Mouse (Mus musculus): Measurements from ENCODE around the gene Gm20479.

Gene Gm20479

DNA sequence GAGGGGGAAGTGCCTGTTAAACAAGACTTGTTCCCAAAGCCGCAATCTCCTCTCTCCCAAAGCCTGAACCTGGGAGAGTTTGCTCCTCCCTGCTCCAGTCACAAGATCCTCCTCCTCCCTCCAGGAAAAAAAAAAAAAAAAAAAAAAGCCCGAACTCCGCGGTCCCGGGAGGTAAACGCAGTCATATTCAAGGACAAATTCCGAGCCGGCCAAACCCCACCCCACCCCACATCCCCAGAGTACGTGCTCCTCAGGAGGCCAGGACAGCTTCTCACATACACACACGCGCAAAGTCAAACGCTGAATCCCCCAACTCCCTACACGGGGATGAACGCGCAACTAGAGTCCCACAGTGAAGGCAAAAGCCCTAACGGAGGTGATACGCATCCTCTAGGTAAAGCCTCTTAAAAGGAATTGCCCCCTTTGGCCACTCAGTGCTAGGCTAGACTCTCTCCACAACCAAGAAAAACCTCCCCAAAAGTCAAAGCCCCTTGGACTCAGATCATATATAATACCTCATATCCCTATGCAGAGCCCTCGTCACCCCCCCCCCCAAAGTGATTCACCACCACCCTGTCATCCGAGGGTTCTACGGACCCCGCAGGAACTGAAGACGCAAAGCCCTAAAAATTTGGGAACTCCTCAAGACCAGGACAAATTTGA, 38.4 kb upstream of the Gm20479 start:
- no peaks in the 10 kb centered on the region for H3K9me3 ChIP-seq (ENCODE audit: low read length)
- peak overlapping the region; percentile 80 for H3K4me3 ChIP-seq (replicated peaks; ENCODE audit: low read length)
- H3K36me3 ChIP-seq (ENCODE audit: insufficient read depth, low read length) = peaks cover 26% of the 10 kb centered on the region

DNA sequence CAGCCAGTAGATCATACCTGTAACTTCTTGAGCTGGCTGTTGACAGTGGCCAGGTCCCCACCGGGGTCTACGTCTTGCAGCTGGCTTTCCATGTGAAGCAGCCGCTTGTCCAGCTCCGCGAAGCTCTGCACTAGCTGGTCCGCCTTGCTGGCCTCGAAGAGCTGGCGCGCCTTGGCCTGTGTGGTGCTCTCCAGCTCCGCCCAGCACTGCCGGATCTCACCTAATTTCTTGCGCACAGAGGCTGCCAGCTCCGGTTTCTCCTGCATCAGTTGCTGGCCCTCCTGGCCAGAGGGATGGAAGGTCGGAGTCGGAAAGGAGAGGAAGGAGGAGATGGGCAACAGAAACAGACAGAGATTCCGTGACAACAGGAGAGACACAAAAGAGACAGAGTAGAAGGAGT, 34.2 kb upstream of the Gm20479 start:
- no peaks in the 10 kb centered on the region for H3K9me3 ChIP-seq (ENCODE audit: low read length)
- TF ChIP-seq POU5F1 (IDR thresholded peaks at IDR 0.05; ENCODE audit: borderline replicate concordance, low read length) (no peak), NANOG (IDR thresholded peaks at IDR 0.05; ENCODE audit: borderline replicate concordance, low read length) (no peak), CTCF (conservative IDR thresholded peaks at IDR 0.05; ENCODE audit: low read length) (no peak)
- peak overlapping the region; percentile 14; the same call in 1 of the 2 replicates for H3K4me3 ChIP-seq (replicated peaks; ENCODE audit: low read length)
- peaks cover 37% of the 10 kb centered on the region for H3K4me1 ChIP-seq (replicated peaks; ENCODE audit: low read depth, low read length)
- H3K27me3 ChIP-seq (ENCODE audit: insufficient read depth, low read length) = no peaks in the 10 kb centered on the region
- peaks cover 31% of the 10 kb centered on the region for H3K36me3 ChIP-seq (ENCODE audit: insufficient read depth, low read length)

More for the DNA sequence above, 38.4 kb upstream of the Gm20479 start:
- H3K4me1 ChIP-seq (replicated peaks; ENCODE audit: low read depth, low read length) = peaks cover 67% of the 10 kb centered on the region
- H3K27me3 ChIP-seq (ENCODE audit: insufficient read depth, low read length) = no peaks in the 10 kb centered on the region
- TF ChIP-seq NANOG (IDR thresholded peaks at IDR 0.05; ENCODE audit: borderline replicate concordance, low read length) (no peak), POU5F1 (IDR thresholded peaks at IDR 0.05; ENCODE audit: borderline replicate concordance, low read length) (no peak), CTCF (conservative IDR thresholded peaks at IDR 0.05; ENCODE audit: low read length) (no peak)

DNA sequence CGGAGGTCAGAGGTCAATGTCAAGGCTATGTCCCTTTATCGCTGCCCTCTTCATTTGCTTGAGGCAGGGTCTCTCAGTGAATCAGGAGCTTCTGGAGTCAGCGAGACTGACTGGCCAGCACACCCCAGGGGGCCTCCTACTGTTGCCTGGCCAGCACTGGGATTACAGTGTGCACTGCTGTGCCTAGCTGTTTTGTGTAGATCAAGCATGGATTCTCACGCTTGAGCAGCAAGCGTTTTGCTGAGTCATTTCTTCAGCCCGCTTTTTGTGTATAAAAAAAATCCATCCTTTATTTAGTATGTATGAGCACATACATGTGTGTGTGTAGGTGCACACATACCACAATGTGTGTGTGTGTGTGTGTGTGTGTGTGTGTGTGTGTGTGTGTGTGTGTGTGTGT, 32.0 kb upstream of the Gm20479 start:
- no peak overlapping the region for H3K4me3 ChIP-seq (replicated peaks; ENCODE audit: low read length)
- no peaks in the 10 kb centered on the region for H3K9me3 ChIP-seq (ENCODE audit: low read length)
- TF ChIP-seq NANOG (IDR thresholded peaks at IDR 0.05; ENCODE audit: borderline replicate concordance, low read length) (no peak), POU5F1 (IDR thresholded peaks at IDR 0.05; ENCODE audit: borderline replicate concordance, low read length) (no peak), CTCF (conservative IDR thresholded peaks at IDR 0.05; ENCODE audit: low read length) (no peak)
- H3K36me3 ChIP-seq (ENCODE audit: insufficient read depth, low read length) = peaks cover 32% of the 10 kb centered on the region
- H3K27me3 ChIP-seq (ENCODE audit: insufficient read depth, low read length) = no peaks in the 10 kb centered on the region
- H3K4me1 ChIP-seq (replicated peaks; ENCODE audit: low read depth, low read length) = peaks cover 40% of the 10 kb centered on the region

DNA sequence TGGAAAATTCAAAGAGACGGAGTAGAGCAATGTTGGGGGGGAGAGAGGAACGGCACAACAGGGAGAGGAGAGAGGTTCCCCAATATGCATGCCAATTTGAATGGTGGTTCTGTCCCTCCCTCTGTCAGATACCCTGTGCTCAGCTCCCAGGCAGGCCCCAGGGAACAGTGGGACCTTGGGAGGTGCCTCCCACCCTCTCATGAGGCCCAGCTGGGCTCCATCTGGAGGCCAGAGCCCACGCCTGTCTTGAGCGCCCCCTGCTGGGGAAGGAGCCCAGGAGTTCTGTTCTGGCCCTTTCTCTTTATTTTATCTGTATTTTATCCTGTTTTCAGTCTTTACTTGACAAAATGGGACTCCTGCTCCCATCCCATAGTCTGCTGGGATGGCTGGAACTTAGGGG, 27.5 kb upstream of the Gm20479 start:
- Histone ChIP-seq H3K9me3 (ENCODE audit: low read length) (no peaks in the 10 kb centered on the region), H3K36me3 (ENCODE audit: insufficient read depth, low read length) (peaks cover 18% of the 10 kb centered on the region), H3K4me3 (replicated peaks; ENCODE audit: low read length) (no peak overlapping the region), H3K4me1 (replicated peaks; ENCODE audit: low read depth, low read length) (peaks cover 66% of the 10 kb centered on the region), H3K27me3 (ENCODE audit: insufficient read depth, low read length) (no peaks in the 10 kb centered on the region)
- peak; percentile 87 for TF ChIP-seq CTCF (conservative IDR thresholded peaks at IDR 0.05; ENCODE audit: low read length)
- no peak for TF ChIP-seq POU5F1 (IDR thresholded peaks at IDR 0.05; ENCODE audit: borderline replicate concordance, low read length)
- no peak for TF ChIP-seq NANOG (IDR thresholded peaks at IDR 0.05; ENCODE audit: borderline replicate concordance, low read length)

DNA sequence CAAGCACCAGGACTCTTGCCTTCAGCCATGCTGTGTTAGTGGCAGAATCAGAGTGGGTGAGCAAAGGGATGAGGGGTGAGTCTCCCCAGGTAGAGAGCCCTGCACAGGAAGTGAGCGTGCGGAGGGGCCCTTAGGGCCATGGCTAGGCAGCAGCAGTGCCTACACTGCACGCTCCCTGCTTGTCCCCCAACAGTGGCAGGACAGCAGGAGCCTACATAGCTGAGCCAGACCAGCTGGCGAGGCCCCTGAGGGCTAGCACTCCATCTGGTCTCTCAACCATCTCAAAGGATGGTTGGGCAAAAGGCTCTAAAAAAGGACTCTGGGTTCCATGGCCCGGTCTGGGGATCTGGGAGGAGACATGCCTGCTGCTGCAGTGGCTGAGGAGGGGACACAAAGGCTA, 26.9 kb upstream of the Gm20479 start:
- Histone ChIP-seq H3K9me3 (ENCODE audit: low read length) (no peaks in the 10 kb centered on the region), H3K27me3 (ENCODE audit: insufficient read depth, low read length) (no peaks in the 10 kb centered on the region), H3K4me3 (replicated peaks; ENCODE audit: low read length) (peak overlapping the region; percentile 13), H3K4me1 (replicated peaks; ENCODE audit: low read depth, low read length) (peaks cover 69% of the 10 kb centered on the region), H3K36me3 (ENCODE audit: insufficient read depth, low read length) (peaks cover 24% of the 10 kb centered on the region)
- TF ChIP-seq POU5F1 (IDR thresholded peaks at IDR 0.05; ENCODE audit: borderline replicate concordance, low read length) = no peak
- TF ChIP-seq CTCF (conservative IDR thresholded peaks at IDR 0.05; ENCODE audit: low read length) = no peak
- TF ChIP-seq NANOG (IDR thresholded peaks at IDR 0.05; ENCODE audit: borderline replicate concordance, low read length) = no peak

DNA sequence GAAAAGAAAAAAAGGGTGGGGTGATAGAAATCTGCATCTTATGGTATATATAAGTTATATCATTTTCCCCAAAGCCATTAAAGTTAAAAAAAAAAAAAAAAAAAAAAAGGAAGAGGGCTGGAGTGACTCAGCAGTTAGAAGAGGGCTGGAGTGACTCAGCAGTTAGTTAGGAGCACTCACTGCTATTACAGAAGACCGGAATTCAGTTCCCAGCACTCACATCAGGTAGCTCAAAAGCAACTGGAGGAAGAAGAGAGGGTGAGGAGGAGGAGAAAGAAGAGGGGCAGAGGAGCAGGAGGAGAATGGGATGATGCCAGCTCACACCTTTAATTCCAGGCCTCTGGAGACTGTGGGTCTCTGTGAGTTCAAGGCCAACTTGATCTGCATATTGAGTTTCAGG, 26.0 kb upstream of the Gm20479 start:
- TF ChIP-seq NANOG (IDR thresholded peaks at IDR 0.05; ENCODE audit: borderline replicate concordance, low read length) (no peak), CTCF (conservative IDR thresholded peaks at IDR 0.05; ENCODE audit: low read length) (no peak), POU5F1 (IDR thresholded peaks at IDR 0.05; ENCODE audit: borderline replicate concordance, low read length) (no peak)
- no peak overlapping the region for H3K4me3 ChIP-seq (replicated peaks; ENCODE audit: low read length)
- no peaks in the 10 kb centered on the region for H3K9me3 ChIP-seq (ENCODE audit: low read length)
- peaks cover 76% of the 10 kb centered on the region for H3K4me1 ChIP-seq (replicated peaks; ENCODE audit: low read depth, low read length)
- peaks cover 27% of the 10 kb centered on the region for H3K36me3 ChIP-seq (ENCODE audit: insufficient read depth, low read length)
- H3K27me3 ChIP-seq (ENCODE audit: insufficient read depth, low read length) = no peaks in the 10 kb centered on the region

DNA sequence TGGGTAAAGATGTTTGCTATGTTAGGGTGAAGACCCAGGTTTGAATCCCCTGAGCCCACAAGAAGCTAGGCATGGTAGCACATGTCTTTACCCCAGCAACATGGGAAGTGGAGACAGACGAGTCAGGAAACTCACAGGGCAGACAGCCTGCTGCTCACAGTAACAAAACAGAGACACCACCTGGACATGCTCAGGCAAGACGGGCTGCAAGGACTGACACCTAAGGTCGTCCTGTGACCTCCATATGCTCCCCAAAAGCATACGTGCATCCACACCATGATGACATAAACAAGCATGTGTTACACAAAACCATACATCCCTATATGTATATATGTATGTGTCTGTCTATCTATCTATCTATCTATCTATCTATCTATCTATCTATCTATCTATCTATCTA, 24.3 kb upstream of the Gm20479 start:
- Histone ChIP-seq H3K9me3 (ENCODE audit: low read length) (no peaks in the 10 kb centered on the region), H3K27me3 (ENCODE audit: insufficient read depth, low read length) (no peaks in the 10 kb centered on the region), H3K4me3 (replicated peaks; ENCODE audit: low read length) (no peak overlapping the region), H3K36me3 (ENCODE audit: insufficient read depth, low read length) (peaks cover 20% of the 10 kb centered on the region; the same call in 1 of the 2 replicates), H3K4me1 (replicated peaks; ENCODE audit: low read depth, low read length) (peaks cover 77% of the 10 kb centered on the region)
- TF ChIP-seq CTCF (conservative IDR thresholded peaks at IDR 0.05; ENCODE audit: low read length) (no peak), NANOG (IDR thresholded peaks at IDR 0.05; ENCODE audit: borderline replicate concordance, low read length) (no peak), POU5F1 (IDR thresholded peaks at IDR 0.05; ENCODE audit: borderline replicate concordance, low read length) (no peak)

DNA sequence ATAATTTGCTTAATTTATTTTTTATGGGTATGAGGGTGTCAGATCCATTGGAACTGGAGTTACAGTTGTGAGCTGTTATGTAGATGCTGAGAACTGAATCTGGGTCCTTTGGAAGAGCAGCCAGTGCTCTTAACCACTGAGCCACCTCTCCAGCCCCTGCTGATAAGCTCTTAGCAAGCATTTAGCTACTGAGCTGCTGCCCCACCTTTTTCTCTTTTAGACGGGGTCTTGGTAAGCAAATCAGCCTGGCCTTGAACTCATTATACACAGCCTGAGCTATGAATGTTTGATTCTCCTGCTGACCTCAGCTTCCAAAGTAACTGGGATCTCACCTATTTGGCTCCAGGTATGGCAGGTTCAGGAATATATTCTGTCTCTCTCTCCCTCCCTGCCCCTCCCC, 23.8 kb upstream of the Gm20479 start:
- 0 out of 2 replicates have a peak, but pooled peaks cover 1% of the 10 kb centered on the region for H3K27me3 ChIP-seq (ENCODE audit: insufficient read depth, low read length)
- no peak overlapping the region for H3K4me3 ChIP-seq (replicated peaks; ENCODE audit: low read length)
- no peaks in the 10 kb centered on the region for H3K9me3 ChIP-seq (ENCODE audit: low read length)
- H3K36me3 ChIP-seq (ENCODE audit: insufficient read depth, low read length) = peaks cover 20% of the 10 kb centered on the region; the same call in 1 of the 2 replicates
- peaks cover 76% of the 10 kb centered on the region for H3K4me1 ChIP-seq (replicated peaks; ENCODE audit: low read depth, low read length)
- TF ChIP-seq NANOG (IDR thresholded peaks at IDR 0.05; ENCODE audit: borderline replicate concordance, low read length) = peak; percentile 72; the same call in 1 of the 2 replicates
- TF ChIP-seq POU5F1 (IDR thresholded peaks at IDR 0.05; ENCODE audit: borderline replicate concordance, low read length) = no peak

DNA sequence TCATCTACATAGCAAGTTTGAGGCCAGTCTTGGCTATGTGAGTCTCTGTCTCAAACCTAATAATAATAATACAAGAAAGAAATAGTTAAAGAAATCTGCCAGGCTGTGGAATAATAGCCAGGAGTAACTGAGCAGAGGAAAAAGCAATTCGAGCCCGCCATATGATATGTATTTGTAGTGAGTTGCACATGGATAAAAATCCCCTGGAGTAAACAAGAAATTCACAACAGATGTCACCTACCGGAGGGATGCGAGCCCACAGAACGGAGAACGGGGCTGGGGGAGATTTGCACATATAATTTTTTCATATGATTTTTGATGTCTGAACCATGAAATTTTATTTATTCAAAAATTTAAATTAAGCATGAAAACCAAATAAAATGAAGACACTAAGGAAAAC, 22.6 kb upstream of the Gm20479 start:
- Histone ChIP-seq H3K4me1 (replicated peaks; ENCODE audit: low read depth, low read length) (peaks cover 73% of the 10 kb centered on the region), H3K36me3 (ENCODE audit: insufficient read depth, low read length) (peaks cover 20% of the 10 kb centered on the region; the same call in 1 of the 2 replicates), H3K27me3 (ENCODE audit: insufficient read depth, low read length) (peaks cover 11% of the 10 kb centered on the region), H3K9me3 (ENCODE audit: low read length) (no peaks in the 10 kb centered on the region), H3K4me3 (replicated peaks; ENCODE audit: low read length) (no peak overlapping the region)
- TF ChIP-seq NANOG (IDR thresholded peaks at IDR 0.05; ENCODE audit: borderline replicate concordance, low read length) = no peak
- TF ChIP-seq POU5F1 (IDR thresholded peaks at IDR 0.05; ENCODE audit: borderline replicate concordance, low read length) = no peak
- TF ChIP-seq CTCF (conservative IDR thresholded peaks at IDR 0.05; ENCODE audit: low read length) = no peak
